Mouse (Mus musculus) hindbrain, embryonic 13.5 days (tissue): Measurements from ENCODE around the gene H2-Aa. TPM values are rescaled to one million over a fixed set of nuclear protein-coding genes. Genes with fewer than 3 reads are reported as not detected.

Experiments used
- ATAC-seq: fragments of 200-750 bp; cut with Nextera tagmentation; 2 replicates; pipeline ENCODE4 v1.8.0; 2017; ENCODE audit warnings: moderate TSS enrichment; ENCODE audit not compliant: low FRiP score
- H3K27ac ChIP-seq: fragments of 300-500 bp; sonication (generic); 2 replicates; pipeline ENCODE4 v1.5.1; 2015; ENCODE audit warnings: inconsistent platforms, mild to moderate bottlenecking, moderate library complexity
- H3K27me3 ChIP-seq: fragments of 300-500 bp; sonication (generic); 2 replicates; pipeline ENCODE4 v1.6.1; 2015; ENCODE audit warnings: mild to moderate bottlenecking, inconsistent platforms
- H3K36me3 ChIP-seq: fragments of 300-500 bp; sonication (generic); 2 replicates; pipeline ENCODE4 v1.6.1; 2015; ENCODE audit warnings: mild to moderate bottlenecking, inconsistent platforms
- H3K4me1 ChIP-seq: fragments of 300-500 bp; sonication (generic); replicated peaks from 2 replicates; pipeline ENCODE4 v1.6.1; 2015; ENCODE audit warnings: inconsistent platforms
- H3K4me2 ChIP-seq: fragments of 300-500 bp; sonication (generic); 2 replicates; pipeline ENCODE4 v1.6.1; 2015; ENCODE audit warnings: inconsistent platforms, mild to moderate bottlenecking, moderate library complexity
- H3K4me3 ChIP-seq: fragments of 300-500 bp; sonication (generic); 2 replicates; pipeline ENCODE4 v1.5.1; 2015; ENCODE audit warnings: mild to moderate bottlenecking, inconsistent platforms
- H3K9ac ChIP-seq: fragments of 300-500 bp; sonication (generic); 2 replicates; pipeline ENCODE4 v1.6.1; 2015; ENCODE audit warnings: mild to moderate bottlenecking, inconsistent platforms
- H3K9me3 ChIP-seq: fragments of 300-500 bp; sonication (generic); 2 replicates; pipeline ENCODE4 v1.6.1; 2016; ENCODE audit warnings: inconsistent platforms
- WGBS: fragments of 180-500 bp; shearing (Covaris S2); methylation state at CpG from one replicate; pipeline ENCODE4 v1.1.7; 2015; 5-methylcytosine and 5-hydroxymethylcytosine counted together
- polyA plus RNA-seq: library from polyadenylated mRNA; unstranded; fragments of >200 nt; fragmentation: Nextera tagmentation; extraction: Ambion mirVana; gene quantifications from 2 replicates; pipeline ENCODE4 v1.2.1, GENCODE M21; 2015

H2-Aa gene
- polyA plus RNA-seq, 1 experiment from 2014 or later, result 0.30 TPM

DNA sequence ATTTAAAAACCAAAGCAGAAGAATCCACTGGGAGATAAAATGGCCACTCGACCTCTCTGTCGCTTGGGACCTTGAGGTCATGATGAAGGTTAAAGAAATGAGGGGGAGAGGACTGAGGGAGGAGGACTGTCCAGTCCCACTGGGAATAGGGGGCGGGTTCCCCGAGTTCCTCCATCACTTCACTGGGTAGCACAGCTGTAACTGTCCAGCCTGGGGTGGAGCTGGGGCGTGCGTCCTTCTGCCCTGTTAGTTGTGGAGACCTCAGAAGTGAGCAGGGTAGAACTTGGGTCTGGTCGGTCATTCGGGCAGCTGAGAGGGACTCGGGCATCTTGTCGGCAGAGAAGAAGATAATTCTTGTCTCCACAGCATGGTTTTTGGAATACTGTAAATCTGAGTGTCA, 21.6 kb upstream of the H2-Aa start:
- Histone ChIP-seq H3K9ac (peak overlapping the region; percentile 78), H3K4me2 (peak overlapping the region; percentile 68), H3K4me1 (peaks cover 4% of the 10 kb centered on the region), H3K4me3 (peak overlapping the region; percentile 59), H3K9me3 (no peaks in the 10 kb centered on the region), H3K36me3 (no peaks in the 10 kb centered on the region), H3K27ac (peak overlapping the region; percentile 75), H3K27me3 (peaks cover 8% of the 10 kb centered on the region; the same call in 1 of the 2 replicates)
- ATAC-seq, result peak; percentile 44; the same call in 1 of the 2 replicates
- WGBS, result 33% methylated on average over 10 of the region's 10 CpGs

DNA sequence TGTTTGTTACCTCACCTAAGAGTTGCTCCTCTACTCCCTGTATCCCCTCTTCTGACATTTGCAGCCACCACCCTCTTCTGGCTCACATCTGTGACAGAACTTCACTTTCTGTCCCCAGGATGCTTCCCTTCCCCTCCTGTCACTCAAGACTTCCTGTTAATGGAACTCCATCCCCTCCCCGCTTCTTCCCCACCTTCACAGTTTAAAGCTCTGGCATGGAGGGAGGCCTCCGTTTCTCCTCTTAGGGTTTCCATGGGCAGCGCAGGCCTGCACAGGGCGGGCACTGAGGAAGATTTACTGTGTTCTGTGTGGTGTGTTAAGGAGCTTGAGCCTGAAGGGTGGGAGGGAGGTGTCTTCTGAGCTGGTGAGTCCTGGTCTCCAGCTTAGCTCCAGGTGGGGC, 20.5 kb upstream of the H2-Aa start:
- Histone ChIP-seq H3K27ac (no peak overlapping the region), H3K4me3 (no peak overlapping the region), H3K9me3 (no peaks in the 10 kb centered on the region), H3K4me2 (no peak overlapping the region), H3K27me3 (peaks cover 8% of the 10 kb centered on the region; the same call in 1 of the 2 replicates), H3K4me1 (peaks cover 4% of the 10 kb centered on the region), H3K36me3 (no peaks in the 10 kb centered on the region), H3K9ac (no peak overlapping the region)
- WGBS, result 92% methylated on average over 4 of the region's 4 CpGs
- ATAC-seq, result no peak

DNA sequence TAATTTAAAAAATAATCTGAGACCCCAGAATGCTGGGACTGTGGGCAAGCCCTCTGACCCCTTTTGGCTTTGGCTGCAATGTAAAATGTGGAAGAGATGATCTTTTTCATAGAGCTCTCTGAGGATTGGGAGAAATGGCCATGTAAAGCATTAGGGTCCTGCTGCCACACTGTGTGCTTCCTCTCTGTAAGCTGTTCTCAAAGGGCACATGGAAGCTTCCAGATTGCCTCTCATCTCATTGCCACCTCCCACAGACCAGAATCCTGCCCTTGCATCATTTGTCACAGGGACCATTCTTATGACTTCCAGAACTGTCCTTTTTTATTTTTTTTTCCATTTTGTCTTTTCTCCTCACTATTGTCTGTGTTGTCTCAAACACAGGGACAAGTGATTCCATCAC, 19.6 kb upstream of the H2-Aa start:
- Histone ChIP-seq H3K4me2 (no peak overlapping the region), H3K9me3 (no peaks in the 10 kb centered on the region), H3K36me3 (no peaks in the 10 kb centered on the region), H3K27me3 (peaks cover 8% of the 10 kb centered on the region; the same call in 1 of the 2 replicates), H3K4me1 (peaks cover 4% of the 10 kb centered on the region), H3K27ac (no peak overlapping the region), H3K9ac (no peak overlapping the region), H3K4me3 (no peak overlapping the region)
- no peak for ATAC-seq

DNA sequence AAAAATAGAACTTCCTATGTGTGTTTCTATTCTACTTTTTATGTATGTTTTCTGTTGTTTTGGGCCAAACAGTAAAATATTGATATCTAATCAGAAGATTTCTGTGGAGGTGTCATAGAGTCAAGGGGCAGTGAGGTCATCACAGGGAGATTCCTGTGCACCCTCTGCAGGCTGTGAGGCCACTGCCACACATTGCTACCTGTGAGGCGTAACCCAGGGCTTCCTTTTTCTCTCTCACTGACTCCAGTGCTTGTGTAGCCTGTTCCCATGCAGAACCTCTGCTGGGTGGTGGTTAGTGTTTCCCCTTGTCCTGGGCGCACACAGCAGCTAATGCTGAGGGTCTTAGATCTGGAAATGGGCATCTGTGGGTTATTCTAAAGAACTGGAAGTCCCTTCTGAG, 18.8 kb upstream of the H2-Aa start:
- H3K4me1 ChIP-seq, result peaks cover 4% of the 10 kb centered on the region
- H3K4me3 ChIP-seq, result no peak overlapping the region
- no peaks in the 10 kb centered on the region for H3K9me3 ChIP-seq
- ATAC-seq, result no peak
- peaks cover 8% of the 10 kb centered on the region; the same call in 1 of the 2 replicates for H3K27me3 ChIP-seq
- H3K27ac ChIP-seq, result no peak overlapping the region
- H3K36me3 ChIP-seq, result no peaks in the 10 kb centered on the region
- no peak overlapping the region for H3K4me2 ChIP-seq
- no peak overlapping the region for H3K9ac ChIP-seq
- WGBS, result 83% methylated on average over 2 of the region's 2 CpGs

DNA sequence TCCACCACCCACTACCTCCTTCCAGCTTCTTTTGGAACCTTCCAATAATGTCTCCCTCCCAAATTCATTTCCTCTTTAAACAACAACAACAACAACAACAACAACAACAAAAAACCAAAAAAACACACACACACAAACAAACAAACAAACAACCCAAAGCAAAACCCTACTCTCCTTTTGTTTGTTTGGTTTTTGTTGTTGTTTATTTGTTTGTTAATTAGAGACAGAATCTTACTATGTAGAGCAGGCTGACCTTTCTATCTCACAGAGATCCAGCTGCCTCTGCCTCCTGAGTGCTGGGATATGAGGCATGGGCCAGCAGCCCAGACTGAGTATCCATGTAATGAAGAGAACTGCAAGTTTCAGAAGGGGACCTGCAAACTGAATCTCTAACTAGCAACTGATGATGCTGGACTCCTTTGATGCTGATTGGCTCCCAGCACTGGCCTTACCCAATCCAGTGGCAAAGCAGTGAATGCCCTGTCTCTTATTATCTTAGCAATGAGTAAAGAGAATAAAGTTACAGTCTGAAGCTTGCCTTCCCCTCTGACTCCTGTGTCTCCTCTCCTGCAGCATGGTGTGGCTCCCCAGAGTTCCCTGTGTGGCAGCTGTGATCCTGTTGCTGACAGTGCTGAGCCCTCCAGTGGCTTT, 17.9 kb upstream of the H2-Aa start, which contains the start of gene H2-Eb1:
TSS of gene H2-Eb1 (plus strand) at position 488 of the 651 bp plus-strand sequence.
- Histone ChIP-seq H3K4me1 (peaks cover 4% of the 10 kb centered on the region), H3K27ac (no peak within 1 kb of the TSS), H3K9ac (no peak within 1 kb of the TSS), H3K9me3 (no peaks in the 10 kb centered on the region), H3K4me3 (no peak within 1 kb of the TSS), H3K4me2 (no peak within 1 kb of the TSS), H3K27me3 (peaks cover 8% of the 10 kb centered on the region; the same call in 1 of the 2 replicates), H3K36me3 (no peaks in the 10 kb centered on the region)
- ATAC-seq, result peak; percentile 81

DNA sequence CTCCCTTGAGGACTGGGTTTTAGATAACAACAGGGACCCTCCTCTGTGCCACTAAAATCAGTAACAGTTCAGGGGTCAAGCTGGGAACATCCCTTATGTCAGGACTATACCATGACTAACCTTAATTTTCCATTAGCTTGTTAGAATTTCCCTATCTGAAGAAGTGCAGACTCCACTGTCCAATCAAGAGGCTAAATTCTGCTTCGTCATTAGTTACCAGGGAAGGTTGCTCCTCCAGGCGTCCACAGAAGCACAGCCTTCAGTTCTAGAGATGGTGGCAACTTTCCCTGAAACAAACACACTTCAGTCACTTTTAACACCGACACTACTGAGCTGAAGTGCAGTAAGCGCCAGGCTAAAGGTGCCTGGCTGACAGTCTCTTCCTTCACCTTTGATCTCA, 17.1 kb upstream of the H2-Aa start:
- Histone ChIP-seq H3K27me3 (peaks cover 8% of the 10 kb centered on the region; the same call in 1 of the 2 replicates), H3K9me3 (no peaks in the 10 kb centered on the region), H3K4me2 (no peak overlapping the region), H3K36me3 (no peaks in the 10 kb centered on the region), H3K4me1 (peaks cover 4% of the 10 kb centered on the region), H3K4me3 (no peak overlapping the region), H3K9ac (no peak overlapping the region), H3K27ac (no peak overlapping the region)
- 29% methylated on average over 4 of the region's 4 CpGs for WGBS
- ATAC-seq, result no peak

DNA sequence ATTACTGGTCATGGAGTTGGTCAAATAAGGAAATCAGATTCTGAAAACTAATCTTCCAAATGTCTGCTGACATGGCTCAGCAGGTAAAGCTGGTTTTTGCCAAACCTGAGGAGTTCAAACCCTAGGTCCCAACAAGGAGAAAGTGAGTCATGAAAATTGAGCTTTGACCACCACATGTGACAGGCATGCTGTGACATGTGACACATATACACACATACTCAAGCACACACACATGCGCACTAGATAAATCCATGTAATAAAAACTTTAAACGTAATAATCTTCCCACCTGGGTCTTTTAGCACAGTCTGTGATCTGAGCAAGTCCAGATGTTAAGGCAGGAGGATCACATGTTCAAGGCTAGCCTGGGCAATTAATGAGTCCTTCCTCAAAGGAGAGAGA, 16.2 kb upstream of the H2-Aa start:
- ATAC-seq, result no peak
- 85% methylated on average over 2 of the region's 2 CpGs for WGBS
- Histone ChIP-seq H3K9me3 (no peaks in the 10 kb centered on the region), H3K4me2 (no peak overlapping the region), H3K9ac (no peak overlapping the region), H3K4me1 (no peaks in the 10 kb centered on the region), H3K27ac (no peak overlapping the region), H3K4me3 (no peak overlapping the region), H3K27me3 (peaks cover 8% of the 10 kb centered on the region; the same call in 1 of the 2 replicates), H3K36me3 (no peaks in the 10 kb centered on the region)

DNA sequence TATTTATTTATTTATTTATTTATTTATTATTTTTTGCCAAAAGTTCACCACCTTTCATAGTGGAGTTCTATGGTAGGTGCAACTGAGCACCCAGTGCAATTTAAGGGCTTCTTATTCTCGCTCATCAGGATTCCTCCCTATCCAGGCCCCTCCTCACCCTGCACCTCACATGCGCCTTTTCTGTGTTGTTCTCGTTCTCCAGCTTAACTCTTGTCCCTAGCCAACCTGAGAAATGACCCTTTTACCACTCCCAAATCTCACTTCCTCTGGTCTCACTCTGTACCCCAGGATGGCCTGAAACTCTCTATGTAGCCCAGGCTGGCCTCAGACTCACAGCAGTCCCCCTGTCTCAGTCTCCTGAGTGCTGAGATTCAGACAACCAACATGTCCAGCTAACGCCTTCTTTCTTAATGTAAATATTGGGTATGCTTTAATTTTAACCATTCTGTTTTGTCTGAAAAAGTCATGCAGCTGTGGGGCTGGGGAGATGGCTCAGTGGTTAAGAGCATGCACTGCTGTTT, 14.1 kb upstream of the H2-Aa start:
- WGBS, result 91% methylated on average over 4 of the region's 4 CpGs
- H3K4me1 ChIP-seq, result no peaks in the 10 kb centered on the region; the same call in 1 of the 2 replicates
- no peaks in the 10 kb centered on the region for H3K36me3 ChIP-seq
- no peaks in the 10 kb centered on the region for H3K27me3 ChIP-seq
- H3K4me2 ChIP-seq, result no peak overlapping the region
- H3K9ac ChIP-seq, result no peak overlapping the region
- no peaks in the 10 kb centered on the region for H3K9me3 ChIP-seq
- no peak for ATAC-seq
- H3K27ac ChIP-seq, result no peak overlapping the region
- no peak overlapping the region for H3K4me3 ChIP-seq

DNA sequence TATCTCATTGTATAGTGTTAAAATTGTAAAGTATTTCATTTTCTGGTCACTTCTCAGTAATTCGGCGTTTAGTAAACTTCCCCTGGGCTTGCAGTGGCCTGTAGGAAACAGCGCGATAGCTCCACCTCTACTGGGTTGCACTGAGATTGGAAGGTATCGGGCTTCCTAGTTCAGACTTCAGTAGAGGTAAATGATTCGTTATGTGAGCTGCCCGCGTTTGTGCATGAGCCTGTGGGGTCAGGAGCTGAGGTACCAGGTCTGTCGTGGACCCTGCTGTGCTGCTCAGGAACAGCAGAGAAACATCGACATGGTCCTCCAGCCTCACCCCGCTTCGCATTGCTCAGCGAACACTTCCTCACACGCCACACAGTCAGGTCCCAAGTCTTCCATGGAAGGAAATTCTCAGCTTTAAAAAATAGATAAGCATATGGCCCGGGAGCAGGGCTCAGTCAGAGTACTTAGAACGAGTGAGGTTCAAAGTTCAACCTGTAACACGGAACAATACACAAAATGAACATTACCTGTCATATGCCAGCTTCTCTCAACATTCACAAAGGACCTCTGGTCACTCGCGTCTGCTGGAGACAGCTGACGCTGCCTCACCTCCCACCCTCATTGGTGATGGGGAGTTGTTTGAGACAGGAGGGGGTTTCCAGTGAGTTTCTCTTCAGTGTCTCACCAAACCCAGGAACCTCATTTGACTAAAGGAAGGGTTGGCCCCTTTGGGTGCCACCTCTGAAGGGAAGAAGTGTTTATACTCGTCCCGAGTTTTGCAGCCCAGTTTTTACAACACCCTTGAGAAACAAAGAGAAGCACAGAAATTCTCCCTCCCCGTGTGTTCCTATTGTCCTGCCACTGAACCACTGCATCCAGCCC, 13.3 kb upstream of the H2-Aa start:
- Histone ChIP-seq H3K27me3 (no peaks in the 10 kb centered on the region), H3K9ac (no peak overlapping the region), H3K9me3 (no peaks in the 10 kb centered on the region), H3K4me2 (no peak overlapping the region), H3K4me3 (no peak overlapping the region), H3K4me1 (peaks cover 2% of the 10 kb centered on the region; the same call in 1 of the 2 replicates), H3K27ac (no peak overlapping the region), H3K36me3 (no peaks in the 10 kb centered on the region)
- no peak for ATAC-seq
- WGBS, result 79% methylated on average over 23 of the region's 23 CpGs

DNA sequence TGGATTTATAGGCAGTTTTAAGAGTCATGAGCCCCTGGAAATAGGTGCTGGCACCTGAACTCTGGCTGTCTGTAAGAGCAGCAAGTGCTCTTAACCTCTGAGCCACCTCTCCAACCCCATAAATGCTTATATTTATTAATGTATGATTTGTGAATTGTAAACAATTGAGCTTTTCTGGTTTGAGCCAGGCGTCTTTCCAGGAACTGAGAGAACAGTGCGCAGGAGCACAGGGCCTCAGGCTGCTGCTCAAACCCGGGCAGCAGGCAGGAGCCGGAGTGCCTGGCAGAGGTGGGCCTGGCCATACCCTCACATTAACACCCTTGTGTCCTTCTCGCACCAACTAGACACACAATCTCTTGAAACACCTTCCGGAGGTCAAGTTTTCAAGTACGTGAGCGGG, 12.4 kb upstream of the H2-Aa start:
- no peak overlapping the region for H3K27ac ChIP-seq
- no peaks in the 10 kb centered on the region for H3K9me3 ChIP-seq
- no peaks in the 10 kb centered on the region for H3K27me3 ChIP-seq
- no peak for ATAC-seq
- no peaks in the 10 kb centered on the region for H3K36me3 ChIP-seq
- H3K4me2 ChIP-seq, result no peak overlapping the region
- no peak overlapping the region for H3K4me3 ChIP-seq
- peaks cover 2% of the 10 kb centered on the region; the same call in 1 of the 2 replicates for H3K4me1 ChIP-seq
- H3K9ac ChIP-seq, result no peak overlapping the region
- whole genome bisulfite sequencing, result 94% methylated on average over 8 of the region's 8 CpGs

DNA sequence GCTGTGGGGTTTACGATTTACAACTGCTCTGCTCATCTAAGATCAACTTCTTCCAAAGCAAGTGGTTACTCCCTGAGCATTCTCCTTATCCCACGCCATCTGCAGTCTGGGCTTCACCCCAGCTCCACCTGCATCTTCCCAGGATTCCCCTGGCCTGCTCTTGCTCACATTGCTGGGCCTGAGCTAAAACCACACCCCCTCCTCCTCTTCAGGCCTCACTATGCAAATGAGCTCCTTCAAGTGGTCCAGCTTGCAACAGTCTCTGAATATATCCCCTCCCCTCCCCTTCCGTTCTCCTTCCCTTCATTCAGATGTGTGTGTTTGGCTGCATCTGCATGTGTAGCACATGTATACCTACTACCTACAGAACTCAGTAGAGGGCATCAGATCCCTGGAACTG, 11.7 kb upstream of the H2-Aa start:
- Histone ChIP-seq H3K9me3 (no peaks in the 10 kb centered on the region), H3K36me3 (no peaks in the 10 kb centered on the region), H3K4me2 (no peak overlapping the region), H3K27ac (no peak overlapping the region), H3K4me1 (peaks cover 2% of the 10 kb centered on the region; the same call in 1 of the 2 replicates), H3K9ac (no peak overlapping the region), H3K27me3 (no peaks in the 10 kb centered on the region), H3K4me3 (no peak overlapping the region)
- 76% methylated on average over 3 of the region's 3 CpGs for WGBS
- no peak for ATAC-seq
